Mouse (Mus musculus) heart, postnatal 14 days (tissue): ENCODE data around the gene Ngdn. TPM values are rescaled to one million over a fixed set of nuclear protein-coding genes. Genes with fewer than 3 reads are reported as not detected.
"Not testable (repeated sequence)": the region's sequence is repeated elsewhere in the genome, so short reads cannot be mapped to it uniquely, and the experiment has no call there.

Experiments
- DNase-seq, 2 experiments: peaks; one replicate each; pipeline ENCODE4 v3.0.0; 2021 to 2022
- intact Hi-C: fragments of 180-260 bp; cut with DNase I; formaldehyde crosslinking; loops from one replicate; pipeline ENCODE4 v1.15.1; 2025
- total RNA-seq, 2 experiments: library from RNA; stranded (reverse); gene quantifications; 2 replicates each; pipeline ENCODE4 v1.2.3; 2021

Gene Ngdn
- total RNA-seq, 2 experiments from 2014 or later = 23.4 to 28.4 TPM

DNA sequence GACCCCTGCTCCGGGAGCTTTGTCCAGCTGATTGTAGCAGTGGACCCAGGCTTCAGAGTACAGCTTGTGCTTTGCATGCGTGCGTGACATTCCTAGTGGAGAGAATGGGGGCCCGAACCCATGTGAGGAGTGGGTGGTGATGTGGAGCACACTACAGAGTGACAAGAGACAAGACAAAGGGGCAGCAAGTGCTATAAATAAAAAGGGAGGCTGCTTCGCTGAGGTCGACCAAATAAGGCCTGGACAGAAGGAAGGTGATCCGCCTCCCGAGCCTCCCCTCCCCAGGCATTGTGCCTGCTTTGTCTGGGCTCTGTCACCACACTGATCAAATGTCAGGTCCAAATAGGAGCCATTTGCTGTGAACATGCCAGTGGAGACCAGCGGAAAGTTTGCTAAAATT, 18.5 kb upstream of the Ngdn start:
- intact Hi-C loops = no loop called here
- DNase-seq = no peak

DNA sequence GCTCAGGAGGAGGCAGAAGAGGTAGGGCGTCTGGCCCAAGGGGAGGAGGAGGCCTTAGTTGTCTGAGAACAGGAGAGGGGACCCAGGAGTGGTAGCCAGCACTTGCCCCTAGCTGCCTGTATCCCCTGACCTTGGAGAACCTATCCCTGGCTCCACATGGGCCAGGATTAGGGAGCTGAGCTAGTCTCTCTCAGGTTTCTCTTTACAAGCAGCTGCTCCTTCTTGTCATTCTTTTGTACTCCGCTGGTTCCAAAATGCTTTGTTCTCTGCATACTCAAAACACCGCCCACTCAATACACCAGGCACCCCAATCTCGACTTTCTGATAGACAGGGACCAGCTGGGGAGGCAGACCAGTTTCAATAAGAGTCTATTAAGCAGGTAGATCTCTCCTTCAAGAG, 18.0 kb upstream of the Ngdn start:
- intact Hi-C loops = no loop called here
- DNase-seq = no peak

- intact Hi-C loops = no loop called here
- DNase-seq = no peak
Measured at GRCm38 (mm10) chr14:54998680-54999079, 16.6 kb upstream of the Ngdn start.

GRCm38 (mm10) chr14:54999868-55000267, 15.4 kb upstream of the Ngdn start:
- DNase-seq, intact Hi-C loops: not testable (repeated sequence)

- intact Hi-C loops = no loop called here
- no peak for DNase-seq
Measured at GRCm38 (mm10) chr14:55000814-55001213, 14.4 kb upstream of the Ngdn start.

DNA sequence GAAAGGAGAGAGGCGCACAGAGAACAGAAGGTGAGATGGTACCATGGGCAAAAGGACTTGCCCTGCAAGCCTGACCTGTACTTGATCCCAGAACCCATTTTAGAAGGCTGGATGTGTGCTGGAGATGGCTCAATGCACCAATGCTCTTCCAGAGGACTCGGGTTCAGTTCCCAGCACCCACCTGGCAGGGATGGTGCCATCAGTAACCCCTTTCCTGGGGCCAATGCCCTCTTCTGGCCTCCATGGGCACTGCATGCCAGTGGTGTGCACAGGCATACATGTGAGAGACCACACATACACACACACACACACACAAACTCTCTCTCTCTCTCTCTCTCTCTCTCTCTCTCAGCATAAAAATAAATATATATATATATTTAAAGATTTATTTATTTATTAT, 13.8 kb upstream of the Ngdn start:
- DNase-seq = no peak
- intact Hi-C loops = no loop called here

DNA sequence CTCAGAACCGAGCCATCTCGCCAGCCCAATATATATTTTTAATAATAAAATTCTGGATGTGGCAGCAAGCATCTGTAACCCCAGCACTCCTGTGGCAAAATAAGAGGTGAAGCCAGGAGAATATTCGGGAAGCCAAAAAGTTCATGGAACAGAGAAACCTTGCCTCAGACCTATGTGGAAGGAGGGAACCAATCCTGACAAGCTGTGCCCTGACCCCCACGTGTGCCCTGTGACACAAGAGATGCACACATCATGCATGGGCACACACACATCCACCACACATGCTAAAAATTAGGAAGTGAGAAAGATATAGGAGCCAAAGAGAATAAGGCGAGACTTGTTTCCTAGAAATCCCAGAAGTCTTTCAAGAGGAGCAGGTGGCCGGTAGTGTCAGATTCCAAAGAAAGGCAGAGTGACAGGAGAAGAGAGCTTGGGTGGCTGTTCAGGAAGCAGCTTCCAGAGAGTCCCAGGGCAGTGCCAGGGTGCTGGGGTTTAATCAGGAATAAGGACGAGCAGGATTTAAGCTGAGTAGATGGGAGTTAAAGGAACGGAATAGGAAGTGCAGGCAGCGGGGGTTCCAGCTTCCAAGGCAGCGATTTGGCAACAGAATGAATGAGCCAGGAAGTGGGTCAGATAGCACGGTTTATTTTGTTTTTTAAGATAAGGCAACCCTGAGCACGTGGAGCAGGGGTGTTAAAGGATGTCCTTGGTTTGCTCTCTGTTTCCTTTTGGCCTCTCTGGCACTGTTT, 13.1 kb upstream of the Ngdn start:
- intact Hi-C loops = no loop called here
- DNase-seq = no peak

- DNase-seq = no peak
- intact Hi-C loops = no loop called here
Measured at GRCm38 (mm10) chr14:55002687-55003120, 12.6 kb upstream of the Ngdn start.

- peak; percentile 60 to 79 for DNase-seq
- intact Hi-C loops = no loop called here
Measured at GRCm38 (mm10) chr14:55003878-55004855, 11.1 kb upstream of the Ngdn start.

- intact Hi-C loops = loop anchor here (5.0 kb wide), 1 partner anchor 68 kb away; the partner anchor contains the start of gene Cmtm5
- no peak for DNase-seq
Measured at GRCm38 (mm10) chr14:55005506-55005905, 9.7 kb upstream of the Ngdn start.

GRCm38 (mm10) chr14:55005967-55006366, 9.3 kb upstream of the Ngdn start:
- intact Hi-C loops = loop anchor here (5.0 kb wide), 1 partner anchor 69 kb away; the partner anchor contains the start of gene Cmtm5
- no peak for DNase-seq

GRCm38 (mm10) chr14:55006541-55006940, 8.7 kb upstream of the Ngdn start:
- intact Hi-C loops = loop anchor here (5.0 kb wide), 1 partner anchor 69 kb away; the partner anchor contains the start of gene Cmtm5
- DNase-seq = no peak

GRCm38 (mm10) chr14:55007120-55007908, 7.9 kb upstream of the Ngdn start:
- intact Hi-C loops = loop anchor here (5.0 kb wide), 1 partner anchor 70 kb away; the partner anchor contains the start of gene Cmtm5
- no peak for DNase-seq

- no peak for DNase-seq
- intact Hi-C loops = loop anchor here (5.0 kb wide), 1 partner anchor 71 kb away; the partner anchor contains the start of gene Cmtm5
Measured at GRCm38 (mm10) chr14:55008417-55008816, 6.8 kb upstream of the Ngdn start.

DNA sequence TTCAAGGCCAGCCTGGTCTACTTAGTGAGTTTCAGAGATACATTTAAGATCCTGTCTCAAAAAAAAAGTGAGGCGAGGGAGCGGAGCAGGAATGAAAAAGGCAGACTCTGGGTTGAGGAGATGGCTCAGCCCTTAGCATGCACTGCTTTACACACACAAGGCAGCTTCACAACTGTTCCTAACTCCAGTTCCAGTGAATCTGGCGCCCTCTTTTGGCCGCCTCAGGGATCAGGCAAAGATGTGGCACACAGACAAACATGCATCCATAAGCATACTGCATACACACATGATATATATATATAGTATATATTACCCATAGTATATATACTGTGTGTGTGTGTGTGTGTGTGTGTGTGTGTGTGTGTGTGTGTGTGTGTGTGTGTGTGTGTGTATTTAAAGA, 4.1 kb upstream of the Ngdn start:
- intact Hi-C loops = loop anchor here (10.0 kb wide), 1 partner anchor 326 kb away; the partner anchor contains the start of genes 1700123O20Rik and Acin1
- DNase-seq = no peak

DNA sequence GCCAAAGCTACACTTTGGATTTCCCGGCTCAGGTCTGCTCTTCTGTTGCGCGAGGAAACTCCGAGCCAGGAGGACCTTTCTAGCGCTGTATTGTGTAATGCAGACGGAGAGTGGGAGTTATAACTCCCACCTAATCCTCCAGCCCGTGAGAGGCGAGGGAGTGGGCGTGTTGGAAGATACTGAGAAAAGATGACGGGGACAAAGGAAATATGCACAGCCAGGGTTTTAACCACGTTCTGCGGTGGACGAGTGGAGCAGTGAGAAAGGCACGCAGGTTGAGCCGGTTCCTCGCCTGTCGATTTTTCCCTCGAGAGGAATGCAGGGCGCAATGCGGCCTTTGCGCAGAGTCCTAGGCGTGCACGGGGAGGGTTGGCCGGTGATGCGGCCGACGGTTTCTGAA, 663 bp upstream of the Ngdn start:
- intact Hi-C loops = loop anchor here (2.0 to 10.0 kb wide), 3 partner anchors 114 to 330 kb away; partner anchors contain the start of genes 1700123O20Rik and Acin1
- DNase-seq = no peak

- no peak for DNase-seq
- intact Hi-C loops = loop anchor here (2.0 to 10.0 kb wide), 3 partner anchors 115 to 331 kb away; partner anchors contain the start of genes 1700123O20Rik and Acin1
Measured at GRCm38 (mm10) chr14:55015767-55016111, 485 bp downstream of the Ngdn start.

- DNase-seq = no peak
- intact Hi-C loops = loop anchor here (10.0 kb wide), 1 partner anchor 332 kb away; the partner anchor contains the start of genes 1700123O20Rik and Acin1
Measured at GRCm38 (mm10) chr14:55016876-55017275, 1.6 kb downstream of the Ngdn start.

DNA sequence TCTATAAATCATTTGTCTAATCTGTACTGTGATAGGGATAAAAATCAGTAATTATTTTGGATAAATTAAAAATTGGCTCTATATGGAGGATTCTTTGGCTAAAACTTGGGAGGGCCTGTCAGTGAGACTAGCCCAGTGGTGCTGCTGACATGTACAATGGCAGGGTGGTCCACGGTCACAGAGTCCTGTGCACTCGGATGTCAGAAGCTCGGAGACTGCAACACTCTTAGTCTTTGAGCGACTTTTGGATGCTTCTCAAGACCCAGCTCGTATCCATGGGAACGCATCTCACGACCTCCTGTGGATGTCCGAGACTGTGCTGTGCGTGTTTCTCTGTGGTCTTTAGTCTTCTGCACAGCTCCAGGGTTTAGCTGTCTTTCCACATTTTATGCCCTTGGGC, 5.1 kb downstream of the Ngdn start:
- no peak for DNase-seq
- intact Hi-C loops = no loop called here

DNA sequence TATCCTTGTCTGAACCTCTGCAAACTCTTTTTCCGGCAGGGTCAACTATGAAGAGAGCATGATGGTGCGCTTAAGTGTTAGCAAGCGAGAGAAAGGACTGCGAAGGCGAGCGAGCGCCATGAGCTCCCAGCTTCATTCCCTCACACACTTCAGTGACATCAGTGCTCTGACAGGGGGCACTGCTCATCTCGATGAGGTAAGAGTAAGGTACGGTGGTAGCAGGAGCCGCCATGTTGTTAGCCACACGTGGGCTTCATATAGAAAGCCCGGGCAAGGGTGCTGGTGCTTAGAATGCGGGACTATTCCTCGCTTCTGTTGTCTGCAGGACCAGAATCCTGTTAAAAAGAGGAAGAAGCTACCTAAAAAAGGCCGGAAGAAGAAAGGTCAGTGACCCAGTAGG, 7.8 kb downstream of the Ngdn start:
- intact Hi-C loops = no loop called here
- no peak for DNase-seq
